Mouse (Mus musculus) C2C12 (cell line): ENCODE results near the gene Snrpg.

Source experiments
- CTCF ChIP-seq: IDR thresholded peaks from one replicate; pipeline ENCODE4 v1.5.1; 2011; ENCODE audit not compliant: control insufficient read depth, insufficient read depth, insufficient read length
- MYOD1 ChIP-seq: IDR thresholded peaks from one replicate; pipeline ENCODE4 v1.6.1; 2011; ENCODE audit warnings: low read depth; ENCODE audit not compliant: control insufficient read depth, insufficient read length

DNA sequence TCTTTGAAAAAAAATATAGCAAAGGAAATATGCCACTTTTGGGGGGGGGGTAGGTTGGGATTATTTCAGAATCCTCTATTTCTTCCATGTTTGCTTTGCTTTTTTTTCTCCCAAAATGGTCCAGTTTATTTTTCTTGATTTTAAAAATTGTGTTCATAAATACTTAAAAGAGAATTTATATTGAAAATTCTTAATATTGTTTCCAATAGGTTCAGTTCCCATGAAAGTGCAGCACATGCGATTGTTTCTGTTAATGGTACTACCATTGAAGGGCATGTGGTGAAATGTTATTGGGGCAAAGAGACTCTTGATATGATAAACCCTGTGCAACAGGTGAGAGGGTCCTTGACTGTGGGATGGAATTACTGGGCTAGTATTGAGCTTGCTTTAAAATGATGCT, 55.3 kb downstream of the Snrpg start, which contains the start of gene Gm44790:
- TF ChIP-seq CTCF (no peak), MYOD1 (no peak)
